ENCODE assay signal across 16 mouse cellular contexts in genomic region chr1:77010608-77011214, GRCm38 (mm10).
DNase-seq lines count a peak whose midpoint lies in the region; ATAC-seq and TF ChIP-seq lines count a peak whose summit lies in the region.
"Had no signal": no experiment of that assay in that cellular context is flagged by ENCODE, and none has a peak within 500 bp of the region (broad histone marks: within the 10 kb centered on the region; RNA-seq: fewer than 3 reads in every experiment).

No protein-coding gene starts in this region.

- no peak overlapping the region for H3K9ac ChIP-seq in hindbrain, postnatal 0 days (replicated peaks; ENCODE audit: low read length)
- H3K9ac ChIP-seq in neural tube, embryonic 13.5 days = no peak overlapping the region
- H3K9ac ChIP-seq in intestine, postnatal 0 days (ENCODE audit: low read depth, low read length) = no peak overlapping the region
- H3K9ac ChIP-seq: heart, embryonic 15.5 days; lung, embryonic 15.5 days had no signal

- H3K9me3 ChIP-seq in hindbrain, postnatal 0 days (ENCODE audit: low read length) = no peaks in the 10 kb centered on the region
- H3K9me3 ChIP-seq in hindbrain, embryonic 10.5 days = no peaks in the 10 kb centered on the region
- no peaks in the 10 kb centered on the region for H3K9me3 ChIP-seq in neural tube, embryonic 13.5 days
- no peaks in the 10 kb centered on the region for H3K9me3 ChIP-seq in intestine, postnatal 0 days (ENCODE audit: control insufficient read depth)
- H3K9me3 ChIP-seq: embryonic facial prominence, embryonic 10.5 days; heart, embryonic 15.5 days; lung, embryonic 15.5 days had no signal

- WGBS in hindbrain, postnatal 0 days = 42% methylated on average over 8 of the region's 8 CpGs
- 73% methylated on average over 8 of the region's 8 CpGs for WGBS in hindbrain, embryonic 10.5 days
- 40% methylated on average over 8 of the region's 8 CpGs for WGBS in neural tube, embryonic 13.5 days
- WGBS in intestine, postnatal 0 days = 62% methylated on average over 8 of the region's 8 CpGs

- no peak overlapping the region for H3K4me2 ChIP-seq in hindbrain, postnatal 0 days (ENCODE audit: low read depth, low read length)
- H3K4me2 ChIP-seq in neural tube, embryonic 13.5 days = no peak overlapping the region
- no peak overlapping the region for H3K4me2 ChIP-seq in intestine, postnatal 0 days (replicated peaks; ENCODE audit: low read depth)
- H3K4me2 ChIP-seq: heart, embryonic 15.5 days; liver, embryonic 11.5 days; lung, embryonic 15.5 days had no signal

- H3K36me3 ChIP-seq in hindbrain, postnatal 0 days (ENCODE audit: insufficient read depth, low read length) = no peaks in the 10 kb centered on the region
- H3K36me3 ChIP-seq in hindbrain, embryonic 10.5 days = no peaks in the 10 kb centered on the region
- H3K36me3 ChIP-seq in neural tube, embryonic 13.5 days = no peaks in the 10 kb centered on the region
- H3K36me3 ChIP-seq in intestine, postnatal 0 days (ENCODE audit: control insufficient read depth, insufficient read depth) = no peaks in the 10 kb centered on the region
- H3K36me3 ChIP-seq: embryonic facial prominence, embryonic 10.5 days; heart, embryonic 15.5 days; lung, embryonic 15.5 days had no signal

- no peaks in the 10 kb centered on the region for H3K27me3 ChIP-seq in hindbrain, postnatal 0 days (ENCODE audit: insufficient read depth, low read length)
- H3K27me3 ChIP-seq in hindbrain, embryonic 10.5 days (ENCODE audit: insufficient read depth, poor library complexity, severe bottlenecking) = no peaks in the 10 kb centered on the region
- no peaks in the 10 kb centered on the region for H3K27me3 ChIP-seq in neural tube, embryonic 13.5 days
- H3K27me3 ChIP-seq in intestine, postnatal 0 days (replicated peaks; ENCODE audit: control insufficient read depth, insufficient read depth, low read length) = no peaks in the 10 kb centered on the region
- H3K27me3 ChIP-seq: heart, embryonic 15.5 days; lung, embryonic 15.5 days had no signal

- no peaks in the 10 kb centered on the region for H3K4me1 ChIP-seq in hindbrain, postnatal 0 days (ENCODE audit: insufficient read depth, low read length)
- 0 out of 2 replicates have a peak, but pooled peaks cover 6% of the 10 kb centered on the region for H3K4me1 ChIP-seq in hindbrain, embryonic 10.5 days (replicated peaks)
- H3K4me1 ChIP-seq in neural tube, embryonic 13.5 days (replicated peaks) = peaks cover 14% of the 10 kb centered on the region
- H3K4me1 ChIP-seq in intestine, postnatal 0 days (replicated peaks; ENCODE audit: control insufficient read depth, insufficient read depth, low read length) = no peaks in the 10 kb centered on the region
- H3K4me1 ChIP-seq: embryonic facial prominence, embryonic 10.5 days; heart, embryonic 15.5 days had no signal

- no peak for DNase-seq in cerebellum, adult 11 months
- DNase-seq in hindbrain, postnatal 0 days (ENCODE audit: low spot score) = peak; percentile 30
- DNase-seq in hindbrain, embryonic 10.5 days (ENCODE audit: low spot score) = no peak
- no peak for DNase-seq in neural tube, embryonic 10.5 days (ENCODE audit: extremely low spot score, low spot score)
- no peak for DNase-seq in frontal cortex, postnatal 25 days (ENCODE audit: low spot score in 2 of 2)
- DNase-seq: adrenal gland, postnatal 14 days; thymus, postnatal 4 days had no signal

- H3K4me3 ChIP-seq in hindbrain, postnatal 0 days (ENCODE audit: low read length) = no peak overlapping the region
- H3K4me3 ChIP-seq in hindbrain, embryonic 10.5 days = no peak overlapping the region
- H3K4me3 ChIP-seq in neural tube, embryonic 13.5 days = no peak overlapping the region
- no peak overlapping the region for H3K4me3 ChIP-seq in intestine, postnatal 0 days (ENCODE audit: low read depth, low read length)
- H3K4me3 ChIP-seq: embryonic facial prominence, embryonic 10.5 days; erythroblast, embryonic 14.5 days; heart, embryonic 15.5 days; lung, embryonic 15.5 days had no signal

- TF ChIP-seq CTCF in hindbrain, postnatal 0 days (IDR thresholded peaks at IDR 0.05; ENCODE audit: low read depth) = no peak
- no peak for TF ChIP-seq CTCF in intestine, postnatal 0 days (IDR thresholded peaks at IDR 0.05; ENCODE audit: low read depth)

- peak; percentile 36; the same call in 1 of the 2 replicates for ATAC-seq in cerebellum, adult (ENCODE audit: insufficient number of reproducible peaks, low FRiP score, low TSS enrichment)
- peak; percentile 49 for ATAC-seq in hindbrain, postnatal 0 days
- peak; percentile 65 for ATAC-seq in neural tube, embryonic 13.5 days (ENCODE audit: low read depth)
- no peak for ATAC-seq in intestine, postnatal 0 days
- ATAC-seq: midbrain, embryonic 16.5 days had no signal

- no peak overlapping the region for H3K27ac ChIP-seq in hindbrain, postnatal 0 days
- H3K27ac ChIP-seq in hindbrain, embryonic 10.5 days = no peak overlapping the region
- 0 out of 2 replicates have a peak overlapping the region, but pooled peaks have one; percentile 28 for H3K27ac ChIP-seq in neural tube, embryonic 13.5 days (replicated peaks)
- no peak overlapping the region for H3K27ac ChIP-seq in intestine, postnatal 0 days (ENCODE audit: low read depth, low read length)
- H3K27ac ChIP-seq: embryonic facial prominence, embryonic 10.5 days; heart, embryonic 15.5 days; lung, embryonic 15.5 days had no signal
